Mouse (Mus musculus): ENCODE results near the gene Plcl2.

- TF ChIP-seq CTCF (IDR thresholded peaks at IDR 0.05; ENCODE audit: control insufficient read depth, insufficient read depth, insufficient replicate concordance, low read depth, low read length) (no peak), POLR2A (IDR thresholded peaks at IDR 0.05; ENCODE audit: control insufficient read depth, low read depth, low read length) (no peak)
Measured at GRCm38 (mm10) chr17:50600178-50600577, 91.0 kb downstream of the Plcl2 start.

Data from testis, adult 2 months (tissue).